Mouse (Mus musculus): Measurements from ENCODE around the gene Gm10260. TPM values are rescaled to one million over a fixed set of nuclear protein-coding genes. Genes with fewer than 3 reads are reported as not detected.

The Gm10260 gene
- 100 to 1,000 TPM; 151 to 160 TPM for total RNA-seq (2023)

GRCm38 (mm10) chr13:97760532-97760931 lies at the start of gene Gm10260:
Gene Gm10260, minus strand, starts transcription at chr13:97760632.

Data from neutrophil, adult 59 days (primary cell).